Mouse (Mus musculus) stomach, embryonic 15.5 days (tissue): ENCODE measurements around the gene Iars. TPM values are rescaled to one million over a fixed set of nuclear protein-coding genes. Genes with fewer than 3 reads are reported as not detected.

Source experiments
- ATAC-seq: fragments of 200-750 bp; cut with Nextera tagmentation; 2 replicates; pipeline ENCODE4 v1.8.0; 2017; ENCODE audit warnings: low read depth, moderate number of reproducible peaks, moderate TSS enrichment; ENCODE audit not compliant: insufficient read depth, low FRiP score
- H3K27ac ChIP-seq: fragments of 300-500 bp; sonication (generic); 2 replicates; pipeline ENCODE4 v1.5.1; 2015; ENCODE audit warnings: mild to moderate bottlenecking, inconsistent platforms
- H3K27me3 ChIP-seq: fragments of 300-500 bp; sonication (generic); replicated peaks from 2 replicates; pipeline ENCODE4 v1.6.1; 2015; ENCODE audit warnings: inconsistent platforms
- H3K36me3 ChIP-seq: fragments of 300-500 bp; sonication (generic); 2 replicates; pipeline ENCODE4 v1.6.1; 2015; ENCODE audit warnings: inconsistent platforms
- H3K4me1 ChIP-seq: fragments of 300-500 bp; sonication (generic); 2 replicates; pipeline ENCODE4 v1.6.1; 2015; ENCODE audit warnings: inconsistent platforms
- H3K4me2 ChIP-seq: fragments of 300-500 bp; sonication (generic); 2 replicates; pipeline ENCODE4 v1.6.1; 2015; ENCODE audit warnings: mild to moderate bottlenecking, inconsistent platforms
- H3K4me3 ChIP-seq: fragments of 300-500 bp; sonication (generic); replicated peaks from 2 replicates; pipeline ENCODE4 v1.5.1; 2015; ENCODE audit warnings: inconsistent platforms
- H3K9ac ChIP-seq: fragments of 300-500 bp; sonication (generic); 2 replicates; pipeline ENCODE4 v1.6.1; 2015; ENCODE audit warnings: inconsistent platforms
- H3K9me3 ChIP-seq: fragments of 300-500 bp; sonication (generic); 2 replicates; pipeline ENCODE4 v1.6.1; 2016; ENCODE audit warnings: inconsistent platforms
- WGBS: fragments of 180-500 bp; shearing (Covaris S2); methylation state at CpG from one replicate; pipeline ENCODE4 v1.1.7; 2015; 5-methylcytosine and 5-hydroxymethylcytosine counted together
- polyA plus RNA-seq: library from polyadenylated mRNA; unstranded; fragments of >200 nt; fragmentation: Nextera tagmentation; extraction: Ambion mirVana; gene quantifications from 2 replicates; pipeline ENCODE4 v1.2.1, GENCODE M21; 2015

Iars gene
- polyA plus RNA-seq, 1 experiment from 2014 or later: 71.4 TPM

DNA sequence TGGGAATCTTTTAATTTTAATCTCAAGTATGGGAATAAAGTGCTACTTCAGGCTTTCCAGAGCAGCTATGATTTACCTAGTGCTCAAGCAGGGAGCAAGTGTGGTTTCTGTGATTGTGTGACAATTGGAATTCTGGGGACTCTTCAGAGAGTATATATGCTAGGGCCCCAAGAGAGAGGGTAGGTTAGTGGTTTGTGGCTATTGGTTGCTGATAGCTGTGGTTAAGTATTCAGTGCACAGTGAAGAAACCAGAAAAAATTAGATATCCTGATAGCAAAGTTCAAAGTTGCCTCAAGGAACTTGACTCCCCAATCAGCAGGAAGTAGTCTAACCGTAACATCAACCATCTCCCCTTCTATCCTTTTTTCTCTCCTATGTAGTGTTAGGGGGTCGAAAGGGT is 4.1 kb upstream of the Iars start:
- ATAC-seq: no peak

DNA sequence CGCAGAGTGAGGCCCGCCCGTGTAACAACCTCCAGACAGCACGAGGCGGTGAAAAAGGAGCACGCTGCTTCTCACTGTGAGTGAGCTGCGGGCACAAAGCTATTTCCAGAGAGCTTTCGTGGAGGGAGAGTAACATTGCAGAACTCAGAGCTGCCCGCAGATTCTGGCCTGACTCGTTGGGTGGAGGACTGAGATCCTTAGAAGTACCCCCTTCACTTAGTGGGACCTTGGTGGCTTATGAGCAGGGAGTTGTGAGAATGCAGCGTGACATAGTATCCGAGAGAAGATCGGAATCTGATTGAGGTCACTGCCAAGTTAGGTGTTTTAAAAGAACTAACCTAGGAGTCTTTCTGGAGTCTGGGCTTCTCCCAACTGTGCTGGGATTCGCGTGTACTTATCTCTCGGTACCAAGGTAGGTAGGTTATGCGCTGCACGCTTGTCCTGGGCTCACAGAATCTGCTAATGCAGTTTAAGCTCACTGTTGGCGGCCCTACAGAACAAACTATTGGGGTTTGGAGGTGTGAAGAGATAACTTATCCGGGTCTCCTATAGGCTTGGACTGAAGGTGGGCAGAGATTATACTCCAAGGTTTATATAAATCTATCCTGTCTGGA is 440 bp downstream of the Iars start:
- H3K4me2 ChIP-seq: peak overlapping the region; percentile 69
- H3K4me1 ChIP-seq: 0 out of 2 replicates have a peak, but pooled peaks cover 3% of the 10 kb centered on the region
- no peaks in the 10 kb centered on the region for H3K9me3 ChIP-seq
- under 1% methylated on average over 20 of the region's 20 CpGs for WGBS
- peaks cover under 1% of the 10 kb centered on the region; the same call in 1 of the 2 replicates for H3K36me3 ChIP-seq
- H3K27ac ChIP-seq: peak overlapping the region; percentile 87
- ATAC-seq: peak; percentile 40; the same call in 1 of the 2 replicates
- H3K9ac ChIP-seq: peak overlapping the region; percentile 80
- H3K27me3 ChIP-seq: no peaks in the 10 kb centered on the region
- H3K4me3 ChIP-seq: peak overlapping the region; percentile 91

More for the DNA sequence above, 4.1 kb upstream of the Iars start:
- 93% methylated on average over 2 of the region's 2 CpGs for WGBS
- peaks cover 4% of the 10 kb centered on the region; the same call in 1 of the 2 replicates for H3K36me3 ChIP-seq
- H3K27me3 ChIP-seq: no peaks in the 10 kb centered on the region
- H3K27ac ChIP-seq: no peak overlapping the region
- H3K4me3 ChIP-seq: no peak overlapping the region
- H3K4me2 ChIP-seq: no peak overlapping the region
- H3K9ac ChIP-seq: no peak overlapping the region
- H3K9me3 ChIP-seq: no peaks in the 10 kb centered on the region
- H3K4me1 ChIP-seq: 0 out of 2 replicates have a peak, but pooled peaks cover 3% of the 10 kb centered on the region

DNA sequence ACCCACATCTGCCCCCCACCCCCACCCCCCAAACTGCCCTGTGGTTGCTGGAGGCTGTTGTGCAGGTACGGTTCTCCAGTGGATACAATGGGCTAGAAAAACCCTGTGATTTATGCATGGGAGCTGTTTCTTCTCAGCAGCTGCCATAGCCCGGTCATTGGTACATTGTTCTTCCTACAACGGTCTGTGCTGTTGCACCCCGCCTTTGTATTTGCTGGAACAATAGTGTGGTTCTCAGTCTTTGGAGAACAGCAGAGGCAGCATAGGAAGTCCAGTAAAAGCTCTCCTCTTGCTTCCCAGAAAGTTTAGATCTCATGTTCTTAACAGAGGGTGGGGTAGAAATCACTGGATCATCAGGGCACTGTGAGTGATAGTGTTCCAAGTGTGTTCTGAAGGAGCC is 2.4 kb downstream of the Iars start:
- H3K36me3 ChIP-seq: peaks cover 17% of the 10 kb centered on the region
- H3K27me3 ChIP-seq: no peaks in the 10 kb centered on the region
- WGBS: 80% methylated on average over 4 of the region's 4 CpGs
- H3K27ac ChIP-seq: no peak overlapping the region
- H3K9ac ChIP-seq: no peak overlapping the region
- no peaks in the 10 kb centered on the region for H3K9me3 ChIP-seq
- H3K4me3 ChIP-seq: no peak overlapping the region
- H3K4me2 ChIP-seq: no peak overlapping the region
- no peak for ATAC-seq
- 0 out of 2 replicates have a peak, but pooled peaks cover 3% of the 10 kb centered on the region for H3K4me1 ChIP-seq

DNA sequence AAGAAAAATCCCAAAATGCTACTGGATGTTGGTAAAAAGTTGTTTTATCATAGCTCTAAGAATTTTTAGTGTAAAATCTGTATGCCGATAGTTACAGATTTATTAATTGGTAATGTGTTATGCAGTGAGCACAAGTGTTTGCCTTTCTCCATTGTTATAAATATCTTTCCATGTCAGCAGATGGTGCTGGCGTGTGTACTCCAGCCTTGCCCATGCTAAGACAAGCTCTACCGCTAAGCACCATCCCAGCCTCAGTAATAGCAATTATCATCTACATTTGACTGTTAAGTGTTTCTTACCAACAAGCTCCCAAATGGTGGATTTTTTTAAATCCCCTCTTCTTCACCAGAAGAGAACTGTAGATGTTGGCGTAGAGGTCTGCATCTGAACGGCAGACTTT is 9.2 kb downstream of the Iars start:
- no peaks in the 10 kb centered on the region for H3K9me3 ChIP-seq
- H3K9ac ChIP-seq: no peak overlapping the region
- H3K27me3 ChIP-seq: no peaks in the 10 kb centered on the region
- 98% methylated on average over 5 of the region's 5 CpGs for WGBS
- no peak overlapping the region for H3K4me2 ChIP-seq
- ATAC-seq: no peak
- H3K36me3 ChIP-seq: peaks cover 49% of the 10 kb centered on the region
- no peak overlapping the region for H3K27ac ChIP-seq
- no peak overlapping the region for H3K4me3 ChIP-seq
- no peaks in the 10 kb centered on the region for H3K4me1 ChIP-seq

DNA sequence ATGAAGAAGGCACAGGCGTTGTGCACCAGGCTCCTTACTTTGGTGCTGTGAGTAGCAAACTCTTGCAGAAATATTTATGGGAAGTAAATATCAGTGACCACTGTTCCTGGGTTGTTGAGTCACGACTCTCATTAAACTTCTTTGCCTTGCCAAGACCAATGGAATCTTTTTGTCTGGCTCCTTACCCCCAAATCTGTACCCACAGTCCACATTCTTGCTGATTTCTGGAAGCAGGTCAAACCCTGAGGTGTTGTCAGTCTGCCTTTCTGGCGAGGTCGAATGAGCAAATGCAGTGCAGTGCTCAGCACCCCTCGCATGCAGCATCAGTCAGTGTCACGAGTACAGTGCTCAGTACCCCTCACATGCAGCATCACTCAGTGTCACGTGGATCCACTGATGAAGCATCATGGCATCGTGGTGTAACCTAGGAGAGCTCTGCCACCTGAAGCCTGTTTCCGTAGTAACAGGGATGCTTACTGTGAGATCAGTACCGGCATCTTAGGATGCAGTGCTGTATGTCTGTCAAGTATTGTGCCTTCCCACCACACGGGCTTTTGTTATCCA is 21.4 kb downstream of the Iars start:
- Histone ChIP-seq H3K36me3 (peaks cover 56% of the 10 kb centered on the region), H3K4me1 (no peaks in the 10 kb centered on the region), H3K27me3 (no peaks in the 10 kb centered on the region), H3K9me3 (no peaks in the 10 kb centered on the region), H3K4me2 (no peak overlapping the region), H3K4me3 (no peak overlapping the region), H3K27ac (no peak overlapping the region), H3K9ac (no peak overlapping the region)
- 89% methylated on average over 11 of the region's 11 CpGs for WGBS
- ATAC-seq: no peak

DNA sequence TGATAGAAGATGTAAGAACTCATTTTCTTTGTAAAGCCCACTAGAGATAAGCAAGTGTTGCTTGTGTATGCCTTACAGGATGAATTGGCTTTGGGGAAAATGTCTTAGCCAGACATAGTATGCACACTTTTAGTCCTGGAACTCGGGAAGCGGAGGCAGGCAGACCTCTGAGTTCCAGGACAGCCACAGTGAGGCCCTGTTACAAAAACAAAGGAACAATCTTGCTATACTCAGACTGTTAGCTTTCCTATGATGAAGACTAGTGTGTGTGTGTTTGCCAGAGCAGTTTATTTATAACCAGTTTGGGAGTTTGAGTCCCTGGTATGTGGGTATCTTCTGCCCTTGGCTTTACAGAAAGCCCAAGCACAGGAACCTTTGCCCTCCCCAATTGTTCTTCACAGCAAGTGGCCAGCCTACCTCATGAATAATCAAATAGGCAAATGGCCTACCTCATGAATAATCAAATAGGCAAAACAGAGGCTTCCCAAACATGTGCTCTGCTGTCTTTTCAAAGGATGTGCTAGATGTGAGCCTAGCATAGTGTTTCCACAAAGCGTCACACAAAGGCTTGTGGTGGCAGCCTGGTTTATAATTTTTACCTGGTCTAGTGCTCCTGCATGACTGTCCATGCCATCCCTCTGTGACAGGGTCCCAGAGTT is 24.3 kb downstream of the Iars start:
- WGBS: 89% methylated on average over 3 of the region's 3 CpGs
- ATAC-seq: no peak
- Histone ChIP-seq H3K27ac (no peak overlapping the region), H3K4me3 (no peak overlapping the region), H3K4me1 (no peaks in the 10 kb centered on the region), H3K4me2 (no peak overlapping the region), H3K9me3 (no peaks in the 10 kb centered on the region), H3K27me3 (no peaks in the 10 kb centered on the region), H3K9ac (no peak overlapping the region), H3K36me3 (peaks cover 64% of the 10 kb centered on the region)

DNA sequence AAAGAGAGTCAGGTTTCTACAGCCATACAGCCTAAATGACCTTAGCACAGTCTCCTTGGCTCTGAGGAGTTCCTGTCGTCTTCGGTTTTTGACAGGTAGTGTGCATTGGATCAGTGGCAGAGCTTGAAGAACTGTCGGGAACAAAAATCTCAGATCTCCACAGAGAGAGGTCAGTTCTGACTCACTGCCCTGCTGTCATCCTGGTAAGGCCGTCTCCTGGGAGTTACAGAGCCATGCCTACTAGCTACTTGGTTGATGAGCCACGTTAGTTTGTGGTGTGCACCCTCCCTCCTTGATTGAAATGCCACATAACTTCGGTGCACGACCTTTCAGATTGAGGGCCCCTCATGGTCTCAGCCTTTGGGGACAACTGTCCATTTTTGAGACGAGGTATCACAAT is 26.4 kb downstream of the Iars start:
- H3K9me3 ChIP-seq: no peaks in the 10 kb centered on the region
- no peak overlapping the region for H3K4me2 ChIP-seq
- peaks cover 59% of the 10 kb centered on the region for H3K36me3 ChIP-seq
- WGBS: 87% methylated on average over 8 of the region's 8 CpGs
- H3K27ac ChIP-seq: no peak overlapping the region
- ATAC-seq: no peak
- H3K4me3 ChIP-seq: no peak overlapping the region
- no peak overlapping the region for H3K9ac ChIP-seq
- H3K27me3 ChIP-seq: no peaks in the 10 kb centered on the region
- H3K4me1 ChIP-seq: no peaks in the 10 kb centered on the region

DNA sequence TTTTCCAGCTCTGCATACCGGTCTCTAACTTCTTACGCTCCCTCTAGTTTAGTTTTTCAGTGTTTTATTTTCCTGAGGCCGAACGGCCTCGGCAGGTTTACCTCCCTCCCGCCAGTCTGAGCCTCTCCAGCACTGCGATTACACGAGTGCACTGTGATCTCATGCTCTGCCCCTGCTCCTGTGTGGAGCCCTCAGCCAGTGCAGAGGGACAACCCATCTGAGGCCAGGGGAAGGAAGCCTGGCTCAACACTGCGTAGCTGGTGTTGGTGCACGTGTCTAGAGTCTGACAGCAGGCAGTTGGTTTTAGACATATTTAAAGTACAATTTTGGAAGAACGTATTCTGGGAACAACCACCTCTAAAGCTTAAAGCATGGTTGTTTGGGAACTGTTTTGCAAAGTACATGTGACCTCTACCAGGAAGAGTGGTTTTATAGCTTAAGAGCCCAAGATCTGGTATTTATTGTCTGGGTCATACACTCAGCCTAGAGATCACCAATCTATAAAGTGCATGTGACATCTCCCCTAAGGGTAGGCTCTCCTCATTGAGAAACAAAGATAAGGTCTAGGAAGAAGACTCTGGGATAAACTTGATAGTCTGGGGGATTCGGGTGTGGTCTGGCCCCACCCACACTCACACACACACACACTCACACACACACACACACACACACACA is 30.3 kb downstream of the Iars start:
- H3K4me3 ChIP-seq: no peak overlapping the region
- no peak overlapping the region for H3K4me2 ChIP-seq
- peaks cover 69% of the 10 kb centered on the region for H3K36me3 ChIP-seq
- H3K27me3 ChIP-seq: no peaks in the 10 kb centered on the region
- WGBS: 88% methylated on average over 12 of the region's 12 CpGs
- H3K9me3 ChIP-seq: no peaks in the 10 kb centered on the region
- H3K4me1 ChIP-seq: no peaks in the 10 kb centered on the region
- no peak overlapping the region for H3K9ac ChIP-seq
- no peak overlapping the region for H3K27ac ChIP-seq
- no peak for ATAC-seq

DNA sequence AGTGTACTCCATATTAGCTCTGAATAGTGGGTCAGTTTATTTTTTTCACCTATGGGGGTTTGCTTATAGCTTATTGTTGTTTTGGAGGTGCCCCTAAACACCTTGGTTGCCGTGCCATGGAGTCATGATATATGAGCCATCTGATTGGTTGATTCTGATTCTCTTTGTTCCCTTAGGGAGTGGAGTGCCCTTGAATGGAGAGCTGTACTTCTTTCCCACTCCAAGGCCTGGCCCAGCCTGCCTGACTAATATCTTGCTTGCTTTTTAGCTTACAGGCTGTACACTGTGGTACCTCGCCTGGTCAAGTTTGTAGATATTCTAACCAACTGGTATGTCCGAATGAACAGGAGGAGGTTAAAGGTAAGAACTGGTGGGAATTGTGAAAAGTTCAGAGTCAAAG is 37.4 kb downstream of the Iars start:
- Histone ChIP-seq H3K9me3 (no peaks in the 10 kb centered on the region), H3K4me2 (no peak overlapping the region), H3K27me3 (no peaks in the 10 kb centered on the region), H3K4me1 (no peaks in the 10 kb centered on the region), H3K36me3 (peaks cover 78% of the 10 kb centered on the region), H3K4me3 (no peak overlapping the region), H3K27ac (no peak overlapping the region), H3K9ac (no peak overlapping the region)
- no peak for ATAC-seq
- 90% methylated on average over 3 of the region's 3 CpGs for WGBS

DNA sequence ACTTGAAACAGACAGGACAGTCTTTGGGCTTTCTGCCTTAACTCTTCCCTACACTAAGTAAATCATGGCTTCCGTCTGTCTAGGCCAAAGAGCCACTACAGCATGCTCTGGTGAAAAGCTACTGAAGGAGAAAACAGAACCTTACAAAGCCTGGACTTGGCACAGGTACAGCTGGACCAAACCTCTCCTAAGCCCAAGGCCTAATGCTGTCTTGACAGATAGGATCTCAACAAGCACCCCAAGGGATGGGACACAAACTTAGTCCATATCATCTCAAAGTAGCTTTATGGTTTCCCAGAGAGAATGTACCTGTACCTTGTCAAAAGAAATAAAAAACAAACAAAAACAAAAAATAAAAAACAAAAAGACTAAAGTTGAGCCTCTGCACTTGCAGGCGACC is 54.5 kb downstream of the Iars start:
- H3K4me2 ChIP-seq: no peak overlapping the region
- ATAC-seq: no peak
- WGBS: 83% methylated on average over 2 of the region's 2 CpGs

DNA sequence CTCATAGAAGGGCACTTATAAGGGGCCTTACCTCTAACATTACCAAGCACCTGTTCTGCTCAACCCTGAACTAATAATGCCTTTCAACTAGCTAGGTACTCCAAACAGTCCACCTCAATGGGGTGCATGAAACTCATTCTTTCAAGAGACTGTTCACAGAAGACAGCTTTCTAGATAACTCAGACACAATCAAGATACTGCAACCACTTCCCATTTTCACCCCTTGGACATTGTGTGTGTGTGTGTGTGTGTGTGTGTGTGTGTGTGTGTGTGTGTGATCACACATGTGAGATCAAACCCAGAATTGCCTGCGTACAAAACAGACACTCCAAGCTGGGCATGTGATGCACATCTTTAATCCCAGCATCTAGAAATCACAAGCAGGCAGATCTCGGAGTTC is 56.1 kb downstream of the Iars start:
- H3K9ac ChIP-seq: no peak overlapping the region
- ATAC-seq: no peak
- 79% methylated on average over 2 of the region's 2 CpGs for WGBS

More for the DNA sequence above, 54.5 kb downstream of the Iars start:
- Histone ChIP-seq H3K9me3 (no peaks in the 10 kb centered on the region), H3K4me1 (no peaks in the 10 kb centered on the region), H3K4me3 (no peak overlapping the region), H3K27ac (no peak overlapping the region), H3K9ac (no peak overlapping the region), H3K27me3 (no peaks in the 10 kb centered on the region), H3K36me3 (peaks cover 27% of the 10 kb centered on the region)

More for the DNA sequence above, 56.1 kb downstream of the Iars start:
- H3K4me3 ChIP-seq: no peak overlapping the region
- no peaks in the 10 kb centered on the region for H3K4me1 ChIP-seq
- peaks cover 12% of the 10 kb centered on the region for H3K36me3 ChIP-seq
- H3K4me2 ChIP-seq: no peak overlapping the region
- H3K27me3 ChIP-seq: no peaks in the 10 kb centered on the region
- no peaks in the 10 kb centered on the region for H3K9me3 ChIP-seq
- H3K27ac ChIP-seq: no peak overlapping the region
